Mouse (Mus musculus) intestine, postnatal 0 days (tissue): ENCODE results near the gene Map3k10. TPM values are rescaled to one million over a fixed set of nuclear protein-coding genes. Genes with fewer than 3 reads are reported as not detected.

Source experiments
- ATAC-seq: fragments of 200-750 bp; cut with Nextera tagmentation; 2 replicates; pipeline ENCODE4 v1.8.0; 2017; ENCODE audit warnings: mild to moderate bottlenecking, moderate TSS enrichment, moderate library complexity
- H3K27ac ChIP-seq: fragments of 300-500 bp; sonication (generic); 2 replicates; pipeline ENCODE4 v1.5.1; 2014; ENCODE audit warnings: mild to moderate bottlenecking, low read depth, low read length, moderate library complexity
- H3K27me3 ChIP-seq: fragments of 300-500 bp; sonication (generic); replicated peaks from 2 replicates; pipeline ENCODE4 v1.6.1; 2014; ENCODE audit warnings: low read length, mixed read lengths; ENCODE audit not compliant: control insufficient read depth, insufficient read depth
- H3K36me3 ChIP-seq: fragments of 300-500 bp; sonication (generic); 2 replicates; pipeline ENCODE4 v1.6.1; 2014; ENCODE audit warnings: mild to moderate bottlenecking, moderate library complexity; ENCODE audit not compliant: control insufficient read depth, insufficient read depth
- H3K4me1 ChIP-seq: fragments of 300-500 bp; sonication (generic); replicated peaks from 2 replicates; pipeline ENCODE4 v1.6.1; 2014; ENCODE audit warnings: antibody characterized with exemption, low read length, mixed read lengths; ENCODE audit not compliant: control insufficient read depth, insufficient read depth
- H3K4me2 ChIP-seq: fragments of 300-500 bp; sonication (generic); replicated peaks from 2 replicates; pipeline ENCODE4 v1.6.1; 2014; ENCODE audit warnings: low read depth, mild to moderate bottlenecking, moderate library complexity
- H3K4me3 ChIP-seq: fragments of 300-500 bp; sonication (generic); 2 replicates; pipeline ENCODE4 v1.5.1; 2014; ENCODE audit warnings: low read depth, low read length
- H3K9ac ChIP-seq: fragments of 300-500 bp; sonication (generic); 2 replicates; pipeline ENCODE4 v1.6.1; 2014; ENCODE audit warnings: mild to moderate bottlenecking, low read depth, low read length
- H3K9me3 ChIP-seq: fragments of 300-500 bp; sonication (generic); 2 replicates; pipeline ENCODE4 v1.6.1; 2016; ENCODE audit warnings: mixed run types; ENCODE audit not compliant: control insufficient read depth
- CTCF ChIP-seq: sonication (generic); IDR thresholded peaks from 2 replicates; pipeline ENCODE4 v1.5.1; 2016; ENCODE audit warnings: low read depth, mild to moderate bottlenecking, control low read depth, antibody characterized with exemption, moderate library complexity
- WGBS: fragments of 180-500 bp; shearing (Covaris S2); extraction: QIAGEN DNeasy Blood & Tissue Kit; methylation state at CpG from one replicate; pipeline ENCODE4 v1.1.7; 2014; 5-methylcytosine and 5-hydroxymethylcytosine counted together
- polyA plus RNA-seq: library from polyadenylated mRNA; unstranded; fragments of >200 nt; fragmentation: Nextera tagmentation; extraction: Ambion mirVana; gene quantifications from 2 replicates; pipeline ENCODE4 v1.2.1, GENCODE M21; 2015

Map3k10 gene
- polyA plus RNA-seq: 3.2 and 3.6 TPM in 2 replicates

DNA sequence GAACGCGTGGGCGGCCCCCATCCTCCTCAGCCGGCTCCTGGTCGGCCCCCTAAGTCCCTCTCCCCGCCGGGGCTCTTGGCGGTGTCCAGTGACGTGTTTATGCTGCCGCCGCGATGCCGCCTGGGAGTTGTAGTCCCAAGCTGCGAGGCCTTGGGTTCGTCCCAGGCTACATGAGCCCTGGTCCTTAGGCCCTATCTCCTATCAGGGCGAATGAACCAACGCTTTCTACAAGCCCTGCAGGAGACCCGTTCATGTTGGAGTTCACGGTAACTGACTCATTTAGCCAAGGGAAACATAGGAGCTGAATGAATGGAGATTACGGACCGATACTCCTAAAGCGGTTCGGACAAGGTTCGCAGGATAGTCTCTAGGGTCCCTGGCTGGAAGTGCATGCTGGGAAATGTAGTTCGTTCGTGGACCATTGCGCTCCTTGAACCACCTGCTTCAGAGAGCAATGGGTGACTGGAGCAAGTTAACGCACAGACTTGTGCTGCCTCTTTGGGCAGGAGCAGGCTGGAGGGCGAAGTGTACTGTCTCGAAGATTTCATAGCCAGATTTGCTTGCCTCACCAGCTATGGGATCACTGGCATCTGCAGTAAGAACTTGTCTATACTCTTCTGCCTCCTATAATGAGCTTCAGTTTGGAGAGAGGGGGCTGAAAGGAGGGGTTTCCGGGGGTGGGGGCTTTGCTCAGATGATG is at the start of gene Map3k10:
Gene Map3k10 (minus strand): TSS at position 77 of the 700 bp plus-strand sequence.
- Histone ChIP-seq H3K9me3 (no peaks in the 10 kb centered on the region), H3K27me3 (no peaks in the 10 kb centered on the region), H3K27ac (peak within 1 kb of the TSS; percentile 16; the same call in 1 of the 2 replicates), H3K4me2 (peak within 1 kb of the TSS; percentile 100), H3K9ac (peak within 1 kb of the TSS; percentile 75), H3K4me3 (peak within 1 kb of the TSS; percentile 95), H3K36me3 (no peaks in the 10 kb centered on the region), H3K4me1 (no peaks in the 10 kb centered on the region)
- no peak for TF ChIP-seq CTCF
- under 1% methylated on average over 31 of the region's 31 CpGs for WGBS
- peak; percentile 95 for ATAC-seq

DNA sequence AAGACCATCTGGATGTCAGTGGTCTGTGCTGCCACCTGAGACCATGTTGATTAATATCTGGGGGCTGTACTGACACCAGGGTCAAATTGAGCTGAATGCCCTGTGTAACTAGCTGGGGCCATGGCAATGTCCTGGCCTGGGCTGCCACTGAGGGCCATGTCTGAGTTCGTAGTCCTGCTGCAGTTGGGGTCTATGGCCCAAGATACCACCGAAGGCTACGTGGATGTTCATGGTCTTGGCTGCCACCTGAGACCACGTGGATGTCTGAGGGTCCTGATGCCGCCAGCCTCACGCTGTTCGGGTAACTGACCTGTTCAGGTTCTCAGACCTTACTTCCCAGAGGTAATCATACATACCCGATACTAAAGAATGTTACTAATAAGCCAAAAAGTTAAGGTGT is 47.6 kb upstream of the Map3k10 start:
- H3K27me3 ChIP-seq: no peaks in the 10 kb centered on the region
- H3K9me3 ChIP-seq: no peaks in the 10 kb centered on the region
- H3K4me1 ChIP-seq: no peaks in the 10 kb centered on the region
- H3K9ac ChIP-seq: no peak overlapping the region
- H3K4me2 ChIP-seq: no peak overlapping the region
- no peak overlapping the region for H3K27ac ChIP-seq
- no peak for ATAC-seq
- no peak for TF ChIP-seq CTCF
- WGBS: 94% methylated on average over 8 of the region's 8 CpGs
- H3K36me3 ChIP-seq: no peaks in the 10 kb centered on the region
- H3K4me3 ChIP-seq: no peak overlapping the region

- 89% methylated on average over 7 of the region's 7 CpGs for WGBS
- no peaks in the 10 kb centered on the region for H3K4me1 ChIP-seq
Measured at GRCm38 (mm10) chr7:27710402-27710801, 36.0 kb upstream of the Map3k10 start.

GRCm38 (mm10) chr7:27696711-27697110 is 22.3 kb upstream of the Map3k10 start:
- H3K27me3 ChIP-seq: no peaks in the 10 kb centered on the region
- H3K4me2 ChIP-seq: no peak overlapping the region
- WGBS: 68% methylated on average over 3 of the region's 3 CpGs
- no peak overlapping the region for H3K27ac ChIP-seq
- no peak overlapping the region for H3K4me3 ChIP-seq
- TF ChIP-seq CTCF: no peak
- no peaks in the 10 kb centered on the region for H3K9me3 ChIP-seq
- H3K4me1 ChIP-seq: no peaks in the 10 kb centered on the region
- no peak for ATAC-seq
- no peak overlapping the region for H3K9ac ChIP-seq
- no peaks in the 10 kb centered on the region for H3K36me3 ChIP-seq

More at GRCm38 (mm10) chr7:27710402-27710801, 36.0 kb upstream of the Map3k10 start:
- Histone ChIP-seq H3K9me3 (no peaks in the 10 kb centered on the region), H3K27me3 (no peaks in the 10 kb centered on the region), H3K9ac (no peak overlapping the region), H3K36me3 (no peaks in the 10 kb centered on the region), H3K4me2 (no peak overlapping the region), H3K27ac (no peak overlapping the region), H3K4me3 (no peak overlapping the region)
- no peak for ATAC-seq
- no peak for TF ChIP-seq CTCF

DNA sequence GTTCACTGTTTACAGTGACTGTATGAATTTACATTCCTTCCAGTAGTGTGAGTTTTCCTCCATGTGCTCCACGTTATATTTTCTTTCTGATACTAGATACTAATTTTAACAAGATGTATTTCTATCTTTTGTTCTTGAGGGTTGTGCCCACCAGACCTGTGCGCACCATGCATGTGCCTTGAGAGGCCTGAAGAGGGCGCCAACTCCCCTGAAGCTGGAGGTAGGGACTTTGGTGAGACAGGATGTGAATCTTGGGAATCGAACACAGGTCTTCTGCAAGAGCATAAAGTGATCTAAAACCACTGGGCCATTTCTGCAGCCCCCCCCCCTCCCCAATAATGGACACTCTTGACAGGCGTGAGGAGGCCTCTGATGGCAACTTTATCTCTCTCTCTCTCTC is 16.7 kb upstream of the Map3k10 start:
- H3K9ac ChIP-seq: no peak overlapping the region
- H3K4me2 ChIP-seq: no peak overlapping the region
- H3K4me3 ChIP-seq: no peak overlapping the region
- H3K9me3 ChIP-seq: no peaks in the 10 kb centered on the region
- H3K4me1 ChIP-seq: no peaks in the 10 kb centered on the region
- WGBS: 42% methylated on average over 5 of the region's 5 CpGs
- no peaks in the 10 kb centered on the region for H3K36me3 ChIP-seq
- no peak for ATAC-seq
- peak; percentile 79 for TF ChIP-seq CTCF
- H3K27me3 ChIP-seq: no peaks in the 10 kb centered on the region
- H3K27ac ChIP-seq: no peak overlapping the region

GRCm38 (mm10) chr7:27688815-27689612 is 14.6 kb upstream of the Map3k10 start, which contains the start of gene Zfp607b:
Zfp607b (plus strand) TSS chr7:27689340.
- TF ChIP-seq CTCF: 0 out of 2 replicates have a peak, but pooled peaks have one; percentile 1
- WGBS: 1% methylated on average over 19 of the region's 19 CpGs
- H3K36me3 ChIP-seq: no peaks in the 10 kb centered on the region
- H3K27me3 ChIP-seq: no peaks in the 10 kb centered on the region
- ATAC-seq: peak; percentile 99
- peak within 1 kb of the TSS; percentile 79 for H3K4me2 ChIP-seq
- peak within 1 kb of the TSS; percentile 34 for H3K9ac ChIP-seq
- H3K9me3 ChIP-seq: no peaks in the 10 kb centered on the region
- H3K4me3 ChIP-seq: peak within 1 kb of the TSS; percentile 43
- no peaks in the 10 kb centered on the region for H3K4me1 ChIP-seq
- peak within 1 kb of the TSS; percentile 42; the same call in 1 of the 2 replicates for H3K27ac ChIP-seq
